Mouse (Mus musculus): ENCODE data around the gene Ntrk2.

DNA sequence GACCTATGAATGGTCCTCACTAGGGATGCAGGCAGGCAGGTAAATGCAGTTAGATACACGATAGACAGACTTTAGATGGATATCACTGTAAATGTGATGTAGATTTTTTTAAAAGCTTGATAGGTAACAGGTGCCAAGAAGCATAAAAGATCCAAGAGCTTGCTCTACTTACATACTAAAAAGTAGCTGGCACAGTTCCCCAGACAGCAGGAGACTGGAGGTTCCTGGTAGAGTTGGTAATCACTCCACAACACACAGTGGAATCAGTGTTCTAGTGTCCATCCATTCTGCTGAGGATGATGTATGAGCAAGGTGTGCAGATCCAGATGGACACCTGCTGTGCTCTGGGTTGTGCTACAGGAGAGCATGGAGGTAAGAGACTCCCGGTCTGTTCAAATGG, 93.0 kb downstream of the Ntrk2 start:
- TF ChIP-seq POLR2A (IDR thresholded peaks at IDR 0.05; ENCODE audit: low read depth, low read length) (no peak), CTCF (IDR thresholded peaks at IDR 0.05; ENCODE audit: extremely low read depth, insufficient read length, insufficient replicate concordance, low read depth, low read length) (no peak)
